Mouse (Mus musculus): ENCODE data around the gene Gm21983. TPM values are rescaled to one million over a fixed set of nuclear protein-coding genes. Genes with fewer than 3 reads are reported as not detected.
A peak's percentile ranks its signal among the peaks of the same experiment; 100 is the strongest.

Gene Gm21983
- polyA plus RNA-seq, 1 experiment from 2014 or later, result not detected

GRCm38 (mm10) chr7:27224877-27225575 is 44.1 kb upstream of the Gm21983 start:
- Histone ChIP-seq H3K36me3 (replicated peaks; ENCODE audit: insufficient read depth, low read length) (no peaks in the 10 kb centered on the region; the same call in 1 of the 2 replicates), H3K4me2 (ENCODE audit: low read depth, low read length) (peak overlapping the region; percentile 98; the same call in 1 of the 2 replicates), H3K27ac (ENCODE audit: low read depth) (no peak overlapping the region; the same call in 1 of the 2 replicates), H3K4me1 (ENCODE audit: insufficient read depth) (peaks cover 44% of the 10 kb centered on the region), H3K27me3 (ENCODE audit: insufficient read depth, low read length) (no peaks in the 10 kb centered on the region), H3K9ac (replicated peaks) (peak overlapping the region; percentile 38), H3K9me3 (ENCODE audit: low read length) (no peaks in the 10 kb centered on the region), H3K4me3 (ENCODE audit: low read depth, low read length) (no peak overlapping the region)
- DNase-seq, result peak; percentile 26
- WGBS (ENCODE audit: insufficient replicate concordance), result 78% methylated on average over 11 of the region's 11 CpGs
- TF ChIP-seq EP300 (IDR thresholded peaks at IDR 0.05; ENCODE audit: low read depth) (no peak), CTCF (IDR thresholded peaks at IDR 0.05; ENCODE audit: low read depth) (no peak)
- no peak for ATAC-seq

- 44% methylated on average over 1 of the region's 1 CpGs for WGBS (ENCODE audit: insufficient replicate concordance)
- TF ChIP-seq EP300 (IDR thresholded peaks at IDR 0.05; ENCODE audit: low read depth), result no peak
- no peak for TF ChIP-seq CTCF (IDR thresholded peaks at IDR 0.05; ENCODE audit: low read depth)
- Histone ChIP-seq H3K36me3 (replicated peaks; ENCODE audit: insufficient read depth, low read length) (peaks cover 6% of the 10 kb centered on the region; the same call in 1 of the 2 replicates), H3K9me3 (ENCODE audit: low read length) (no peaks in the 10 kb centered on the region), H3K27ac (ENCODE audit: low read depth) (no peak overlapping the region), H3K4me1 (ENCODE audit: insufficient read depth) (peaks cover 39% of the 10 kb centered on the region), H3K27me3 (ENCODE audit: insufficient read depth, low read length) (no peaks in the 10 kb centered on the region), H3K4me2 (ENCODE audit: low read depth, low read length) (no peak overlapping the region), H3K9ac (replicated peaks) (no peak overlapping the region), H3K4me3 (ENCODE audit: low read depth, low read length) (no peak overlapping the region)
- ATAC-seq (no peak), DNase-seq (no peak)
Measured at GRCm38 (mm10) chr7:27222538-27222937, 41.7 kb upstream of the Gm21983 start.

GRCm38 (mm10) chr7:27221939-27222338 is 41.1 kb upstream of the Gm21983 start:
- TF ChIP-seq EP300 (IDR thresholded peaks at IDR 0.05; ENCODE audit: low read depth), result no peak
- TF ChIP-seq CTCF (IDR thresholded peaks at IDR 0.05; ENCODE audit: low read depth), result no peak
- 68% methylated on average over 6 of the region's 6 CpGs for WGBS (ENCODE audit: insufficient replicate concordance)

GRCm38 (mm10) chr7:27219937-27220336 is 39.1 kb upstream of the Gm21983 start:
- Histone ChIP-seq H3K4me1 (ENCODE audit: insufficient read depth) (peaks cover 14% of the 10 kb centered on the region), H3K4me2 (ENCODE audit: low read depth, low read length) (no peak overlapping the region), H3K36me3 (replicated peaks; ENCODE audit: insufficient read depth, low read length) (peaks cover 15% of the 10 kb centered on the region), H3K27ac (ENCODE audit: low read depth) (no peak overlapping the region), H3K4me3 (ENCODE audit: low read depth, low read length) (no peak overlapping the region), H3K9ac (replicated peaks) (no peak overlapping the region), H3K27me3 (ENCODE audit: insufficient read depth, low read length) (no peaks in the 10 kb centered on the region), H3K9me3 (ENCODE audit: low read length) (no peaks in the 10 kb centered on the region)
- ATAC-seq, result peak; percentile 69
- TF ChIP-seq EP300 (IDR thresholded peaks at IDR 0.05; ENCODE audit: low read depth) (no peak), CTCF (IDR thresholded peaks at IDR 0.05; ENCODE audit: low read depth) (no peak)
- WGBS (ENCODE audit: insufficient replicate concordance), result 57% methylated on average over 11 of the region's 11 CpGs
- peak; percentile 42 for DNase-seq

More at GRCm38 (mm10) chr7:27221939-27222338, 41.1 kb upstream of the Gm21983 start:
- ATAC-seq (no peak), DNase-seq (no peak)
- Histone ChIP-seq H3K27ac (ENCODE audit: low read depth) (no peak overlapping the region), H3K9ac (replicated peaks) (no peak overlapping the region), H3K27me3 (ENCODE audit: insufficient read depth, low read length) (no peaks in the 10 kb centered on the region), H3K4me3 (ENCODE audit: low read depth, low read length) (no peak overlapping the region), H3K36me3 (replicated peaks; ENCODE audit: insufficient read depth, low read length) (peaks cover 7% of the 10 kb centered on the region), H3K9me3 (ENCODE audit: low read length) (no peaks in the 10 kb centered on the region), H3K4me1 (ENCODE audit: insufficient read depth) (peaks cover 33% of the 10 kb centered on the region), H3K4me2 (ENCODE audit: low read depth, low read length) (no peak overlapping the region)

GRCm38 (mm10) chr7:27218586-27218985 is 37.7 kb upstream of the Gm21983 start:
- H3K36me3 ChIP-seq (replicated peaks; ENCODE audit: insufficient read depth, low read length), result peaks cover 23% of the 10 kb centered on the region
- H3K9me3 ChIP-seq (ENCODE audit: low read length), result no peaks in the 10 kb centered on the region
- no peak overlapping the region for H3K9ac ChIP-seq (replicated peaks)
- 83% methylated on average over 7 of the region's 7 CpGs for WGBS (ENCODE audit: insufficient replicate concordance)
- no peak for DNase-seq
- no peak overlapping the region for H3K27ac ChIP-seq (ENCODE audit: low read depth)
- H3K4me1 ChIP-seq (ENCODE audit: insufficient read depth), result peaks cover 12% of the 10 kb centered on the region
- H3K4me2 ChIP-seq (ENCODE audit: low read depth, low read length), result no peak overlapping the region
- no peak for ATAC-seq
- H3K27me3 ChIP-seq (ENCODE audit: insufficient read depth, low read length), result no peaks in the 10 kb centered on the region
- no peak for TF ChIP-seq CTCF (IDR thresholded peaks at IDR 0.05; ENCODE audit: low read depth)
- no peak for TF ChIP-seq EP300 (IDR thresholded peaks at IDR 0.05; ENCODE audit: low read depth)
- H3K4me3 ChIP-seq (ENCODE audit: low read depth, low read length), result no peak overlapping the region

- TF ChIP-seq CTCF (IDR thresholded peaks at IDR 0.05; ENCODE audit: low read depth) (no peak), EP300 (IDR thresholded peaks at IDR 0.05; ENCODE audit: low read depth) (no peak)
- H3K4me2 ChIP-seq (ENCODE audit: low read depth, low read length), result no peak overlapping the region
- H3K4me3 ChIP-seq (ENCODE audit: low read depth, low read length), result no peak overlapping the region
- WGBS (ENCODE audit: insufficient replicate concordance), result 67% methylated on average over 2 of the region's 2 CpGs
- H3K27me3 ChIP-seq (ENCODE audit: insufficient read depth, low read length), result no peaks in the 10 kb centered on the region
- no peaks in the 10 kb centered on the region for H3K9me3 ChIP-seq (ENCODE audit: low read length)
- DNase-seq, result no peak
- no peak overlapping the region for H3K9ac ChIP-seq (replicated peaks)
- no peak for ATAC-seq
- peaks cover 52% of the 10 kb centered on the region for H3K36me3 ChIP-seq (replicated peaks; ENCODE audit: insufficient read depth, low read length)
- no peaks in the 10 kb centered on the region for H3K4me1 ChIP-seq (ENCODE audit: insufficient read depth)
- H3K27ac ChIP-seq (ENCODE audit: low read depth), result no peak overlapping the region
Measured at GRCm38 (mm10) chr7:27212626-27213025, 31.7 kb upstream of the Gm21983 start.
